Mouse (Mus musculus) C2C12 (cell line): ENCODE data around the gene Zfp316.

ENCODE experiments used
- CTCF ChIP-seq: IDR thresholded peaks from one replicate; pipeline ENCODE4 v1.5.1; 2011; ENCODE audit not compliant: control insufficient read depth, insufficient read depth, insufficient read length
- USF1 ChIP-seq: IDR thresholded peaks from one replicate; pipeline ENCODE4 v1.6.1; 2011; ENCODE audit warnings: low read depth, mild to moderate bottlenecking, control low read depth, moderate library complexity

GRCm38 (mm10) chr5:143253881-143254486, 15.8 kb downstream of the Zfp316 start:
- no peak for TF ChIP-seq CTCF
- TF ChIP-seq USF1: no peak
